Mouse (Mus musculus): ENCODE measurements at regions not wholly inside any gene's neighbourhood (a gene's known extent, or its start where the extent isn't known, plus 50 kb on each side); places are given as distances from the start of the nearest gene placed in this dataset.
A peak's percentile ranks its signal among the peaks of the same experiment; 100 is the strongest.

DNA sequence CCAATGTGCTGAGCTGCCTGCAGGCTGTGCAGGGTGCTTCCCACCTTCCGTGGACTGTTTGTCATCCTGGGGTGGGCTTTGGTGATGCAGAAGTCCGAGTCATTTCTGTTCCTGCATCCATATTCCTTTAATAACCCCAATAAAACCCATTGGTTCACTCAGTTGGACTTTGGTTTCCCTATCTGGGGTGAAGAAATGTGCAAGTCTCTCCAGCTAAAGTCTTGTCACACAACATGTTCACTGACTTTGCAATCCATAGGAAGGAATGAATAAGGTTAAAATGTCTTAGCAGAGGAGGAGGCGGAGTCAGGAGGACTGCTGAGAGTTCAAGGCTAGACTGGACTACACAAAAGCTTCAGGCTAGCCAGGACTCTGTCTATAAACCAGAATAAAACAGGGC lies 300.5 kb downstream of the 4933412E24Rik start:
- Histone ChIP-seq H3K27ac (no peak overlapping the region), H3K4me2 (ENCODE audit: low read length) (no peak overlapping the region), H3K9me3 (replicated peaks; ENCODE audit: low read length) (no peaks in the 10 kb centered on the region), H3K4me1 (replicated peaks; ENCODE audit: insufficient read depth, low read length) (peaks cover 12% of the 10 kb centered on the region; the same call in 1 of the 2 replicates), H3K9ac (ENCODE audit: low read depth, low read length) (no peak overlapping the region), H3K27me3 (ENCODE audit: insufficient read depth, low read length) (no peaks in the 10 kb centered on the region), H3K4me3 (replicated peaks; ENCODE audit: low read depth, low read length) (no peak overlapping the region), H3K36me3 (ENCODE audit: insufficient read depth, low read length) (no peaks in the 10 kb centered on the region)
- no peak for ATAC-seq (replicated peaks; ENCODE audit: low FRiP score, low read depth)
- no peak for DNase-seq (ENCODE audit: low spot score)
- TF ChIP-seq CTCF (IDR thresholded peaks at IDR 0.05; ENCODE audit: low read depth) = no peak
- 83% methylated on average over 3 of the region's 3 CpGs for WGBS

DNA sequence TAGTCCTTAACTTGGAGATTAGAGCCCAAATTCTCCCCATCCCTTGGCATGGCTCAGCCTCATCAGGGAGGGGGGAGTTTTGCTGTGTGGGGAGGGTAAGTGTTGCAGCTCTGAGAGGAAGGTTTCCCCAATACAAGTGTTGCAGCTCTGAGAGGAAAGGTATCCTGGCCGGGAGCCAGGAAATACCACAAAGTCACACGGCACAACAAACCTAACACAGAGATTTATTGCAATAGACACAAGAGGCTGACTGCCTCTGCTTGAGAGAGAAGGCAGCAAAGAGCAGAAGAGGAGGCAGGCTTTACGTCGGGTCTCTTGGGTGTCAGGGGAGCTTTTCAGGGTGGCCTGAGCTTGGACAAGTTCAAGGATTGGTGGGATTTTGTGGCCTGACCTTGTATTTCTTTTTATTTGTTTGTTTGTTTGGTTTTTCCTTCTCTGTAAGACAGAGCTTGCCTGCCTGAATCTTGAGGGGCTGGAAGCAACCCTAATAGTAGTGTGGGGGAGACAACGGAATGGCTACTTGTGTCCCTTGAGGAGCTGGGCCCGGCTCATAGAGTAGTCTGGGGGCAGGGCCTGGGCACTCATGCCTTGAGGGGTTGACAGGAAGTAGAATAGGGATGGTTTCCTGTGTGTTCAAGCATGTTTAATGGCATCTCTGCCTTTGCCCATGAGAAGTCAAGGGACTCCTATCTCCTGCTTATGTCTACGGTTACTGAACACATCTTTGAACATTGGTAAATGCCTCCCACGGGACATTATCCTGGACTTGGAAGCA lies 302.3 kb downstream of the 4933412E24Rik start:
- Histone ChIP-seq H3K4me2 (ENCODE audit: low read length) (no peak overlapping the region), H3K9ac (ENCODE audit: low read depth, low read length) (no peak overlapping the region), H3K27ac (peak overlapping the region; percentile 22; the same call in 1 of the 2 replicates), H3K36me3 (ENCODE audit: insufficient read depth, low read length) (no peaks in the 10 kb centered on the region), H3K4me3 (replicated peaks; ENCODE audit: low read depth, low read length) (no peak overlapping the region), H3K9me3 (replicated peaks; ENCODE audit: low read length) (no peaks in the 10 kb centered on the region), H3K27me3 (ENCODE audit: insufficient read depth, low read length) (no peaks in the 10 kb centered on the region), H3K4me1 (replicated peaks; ENCODE audit: insufficient read depth, low read length) (peaks cover 12% of the 10 kb centered on the region; the same call in 1 of the 2 replicates)
- peak; percentile 70 for DNase-seq (ENCODE audit: low spot score)
- peak; percentile 79; the same call in 1 of the 2 replicates for ATAC-seq (replicated peaks; ENCODE audit: low FRiP score, low read depth)
- no peak for TF ChIP-seq CTCF (IDR thresholded peaks at IDR 0.05; ENCODE audit: low read depth)
- 17% methylated on average over 8 of the region's 8 CpGs for WGBS

DNA sequence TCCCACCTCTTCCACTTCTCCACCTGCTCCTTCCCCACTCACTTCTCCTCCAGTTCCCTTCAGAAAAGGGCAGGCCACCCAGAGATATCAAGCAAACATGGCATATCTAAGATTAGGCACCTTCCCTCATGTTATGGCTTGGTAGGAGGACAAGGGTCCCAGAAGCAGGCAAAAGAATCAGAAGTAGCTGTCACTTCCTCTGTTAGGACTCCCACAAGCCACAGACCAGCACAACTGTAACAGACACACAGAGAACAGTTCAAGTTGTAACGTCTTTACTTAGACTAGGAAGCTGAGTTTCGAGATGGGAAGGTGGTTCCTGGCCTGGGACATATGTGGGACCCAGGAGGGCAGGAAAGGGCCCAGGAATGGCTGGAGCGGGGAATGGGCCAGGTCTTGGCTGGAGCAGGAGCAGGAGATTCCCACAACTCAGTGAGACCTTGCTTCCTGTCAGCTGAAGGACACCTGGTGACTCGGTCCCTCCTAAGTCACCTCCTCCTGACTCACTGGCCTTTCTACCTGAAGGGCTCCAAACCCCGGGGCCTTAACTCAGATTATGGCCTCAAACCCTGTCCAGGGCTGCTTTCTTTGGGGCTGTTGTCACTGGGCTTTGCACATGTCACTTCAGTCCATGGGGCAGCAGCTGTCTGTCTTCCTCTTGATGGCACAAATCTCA lies 304.2 kb downstream of the 4933412E24Rik start:
- DNase-seq (ENCODE audit: low spot score) = no peak
- 80% methylated on average over 5 of the region's 5 CpGs for WGBS
- Histone ChIP-seq H3K4me3 (replicated peaks; ENCODE audit: low read depth, low read length) (no peak overlapping the region), H3K4me2 (ENCODE audit: low read length) (no peak overlapping the region), H3K27me3 (ENCODE audit: insufficient read depth, low read length) (no peaks in the 10 kb centered on the region), H3K4me1 (replicated peaks; ENCODE audit: insufficient read depth, low read length) (peaks cover 12% of the 10 kb centered on the region; the same call in 1 of the 2 replicates), H3K27ac (no peak overlapping the region), H3K9me3 (replicated peaks; ENCODE audit: low read length) (no peaks in the 10 kb centered on the region), H3K9ac (ENCODE audit: low read depth, low read length) (no peak overlapping the region), H3K36me3 (ENCODE audit: insufficient read depth, low read length) (no peaks in the 10 kb centered on the region)
- no peak for TF ChIP-seq CTCF (IDR thresholded peaks at IDR 0.05; ENCODE audit: low read depth)
- ATAC-seq (replicated peaks; ENCODE audit: low FRiP score, low read depth) = no peak

DNA sequence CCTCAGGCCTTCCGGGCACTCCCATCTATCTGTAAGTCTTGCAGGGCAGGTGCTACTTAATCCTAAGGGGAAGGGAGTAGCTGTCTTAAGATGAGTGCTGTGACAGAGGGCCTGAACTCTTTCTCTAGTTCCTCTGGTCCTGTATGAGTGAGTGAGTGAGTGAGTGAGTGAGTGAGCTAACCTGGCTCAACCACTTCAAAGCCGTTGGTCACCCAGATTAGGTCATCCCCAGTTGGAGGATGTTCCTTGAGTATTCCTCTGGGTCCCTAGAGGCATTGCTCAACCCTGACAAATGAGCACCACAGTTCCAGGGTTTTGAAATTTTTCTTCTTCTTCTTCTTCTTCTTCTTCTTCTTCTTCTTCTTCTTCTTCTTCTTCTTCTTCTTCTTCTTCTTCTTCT lies 306.5 kb downstream of the 4933412E24Rik start:
- H3K27me3 ChIP-seq (ENCODE audit: insufficient read depth, low read length) = no peaks in the 10 kb centered on the region
- ATAC-seq (replicated peaks; ENCODE audit: low FRiP score, low read depth) (no peak), DNase-seq (ENCODE audit: low spot score) (no peak)
- peaks cover 11% of the 10 kb centered on the region; the same call in 1 of the 2 replicates for H3K4me1 ChIP-seq (replicated peaks; ENCODE audit: insufficient read depth, low read length)
- H3K9me3 ChIP-seq (replicated peaks; ENCODE audit: low read length) = no peaks in the 10 kb centered on the region
- no peak overlapping the region for H3K27ac ChIP-seq
- no peak overlapping the region for H3K4me2 ChIP-seq (ENCODE audit: low read length)
- no peaks in the 10 kb centered on the region for H3K36me3 ChIP-seq (ENCODE audit: insufficient read depth, low read length)
- H3K4me3 ChIP-seq (replicated peaks; ENCODE audit: low read depth, low read length) = no peak overlapping the region
- 86% methylated on average over 2 of the region's 2 CpGs for WGBS
- no peak overlapping the region for H3K9ac ChIP-seq (ENCODE audit: low read depth, low read length)
- no peak for TF ChIP-seq CTCF (IDR thresholded peaks at IDR 0.05; ENCODE audit: low read depth)

DNA sequence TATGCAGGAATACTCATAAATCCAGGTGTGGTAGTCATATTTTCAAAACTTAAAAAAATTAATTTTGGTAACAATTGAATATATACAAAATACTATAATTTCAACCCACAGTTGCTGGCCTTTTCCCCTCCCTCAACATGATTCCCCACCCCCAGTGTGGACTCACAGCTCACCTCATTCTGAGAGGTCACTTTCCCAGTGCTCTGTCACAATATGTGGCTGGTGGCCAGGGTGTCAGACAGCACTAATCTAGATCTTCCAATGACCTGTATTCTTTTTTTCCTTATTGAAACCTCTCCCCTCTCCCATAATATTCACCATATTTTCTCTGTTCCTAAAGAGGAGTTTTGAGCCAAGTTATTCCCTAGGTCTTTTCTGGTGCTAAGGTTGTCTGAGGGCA lies 308.0 kb downstream of the 4933412E24Rik start:
- H3K9me3 ChIP-seq (replicated peaks; ENCODE audit: low read length) = no peaks in the 10 kb centered on the region
- H3K4me2 ChIP-seq (ENCODE audit: low read length) = no peak overlapping the region
- H3K27ac ChIP-seq = no peak overlapping the region
- ATAC-seq (replicated peaks; ENCODE audit: low FRiP score, low read depth) (no peak), DNase-seq (ENCODE audit: low spot score) (no peak)
- H3K4me3 ChIP-seq (replicated peaks; ENCODE audit: low read depth, low read length) = no peak overlapping the region
- no peaks in the 10 kb centered on the region for H3K36me3 ChIP-seq (ENCODE audit: insufficient read depth, low read length)
- no peaks in the 10 kb centered on the region for H3K4me1 ChIP-seq (replicated peaks; ENCODE audit: insufficient read depth, low read length)
- no peaks in the 10 kb centered on the region for H3K27me3 ChIP-seq (ENCODE audit: insufficient read depth, low read length)
- H3K9ac ChIP-seq (ENCODE audit: low read depth, low read length) = no peak overlapping the region
- TF ChIP-seq CTCF (IDR thresholded peaks at IDR 0.05; ENCODE audit: low read depth) = no peak

DNA sequence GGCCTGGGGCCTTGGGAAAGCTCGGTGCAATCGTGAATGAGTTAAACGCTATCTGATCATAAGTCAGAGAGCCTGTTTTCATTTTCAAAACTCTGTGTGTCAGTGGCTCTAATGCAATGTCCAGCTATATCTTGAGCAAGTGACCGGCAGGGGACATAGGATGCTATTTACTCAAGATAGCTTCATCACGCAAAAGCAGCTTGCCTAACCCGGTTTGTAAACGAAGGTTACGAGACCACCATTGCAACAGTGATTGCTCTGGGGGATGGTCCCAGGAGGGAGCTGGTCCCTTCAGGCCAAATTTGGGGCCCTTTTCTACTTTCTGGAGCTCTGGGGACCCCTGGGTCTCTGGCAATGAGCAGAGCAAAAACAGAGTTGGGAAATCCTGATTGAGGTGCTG lies 309.3 kb downstream of the 4933412E24Rik start:
- H3K4me1 ChIP-seq (replicated peaks; ENCODE audit: insufficient read depth, low read length) = no peaks in the 10 kb centered on the region
- ATAC-seq (replicated peaks; ENCODE audit: low FRiP score, low read depth) (no peak), DNase-seq (ENCODE audit: low spot score) (no peak)
- no peaks in the 10 kb centered on the region for H3K36me3 ChIP-seq (ENCODE audit: insufficient read depth, low read length)
- no peak overlapping the region for H3K27ac ChIP-seq
- H3K9me3 ChIP-seq (replicated peaks; ENCODE audit: low read length) = no peaks in the 10 kb centered on the region
- no peak overlapping the region for H3K4me2 ChIP-seq (ENCODE audit: low read length)
- H3K9ac ChIP-seq (ENCODE audit: low read depth, low read length) = no peak overlapping the region
- TF ChIP-seq CTCF (IDR thresholded peaks at IDR 0.05; ENCODE audit: low read depth) = no peak
- WGBS = 78% methylated on average over 8 of the region's 8 CpGs
- no peaks in the 10 kb centered on the region for H3K27me3 ChIP-seq (ENCODE audit: insufficient read depth, low read length)
- H3K4me3 ChIP-seq (replicated peaks; ENCODE audit: low read depth, low read length) = no peak overlapping the region
